Mouse (Mus musculus): ENCODE results near the gene Pitx1.

Gene Pitx1

GRCm38 (mm10) chr13:55836142-55836625 is at the start of gene Pitx1:
Gene Pitx1, minus strand, starts transcription at chr13:55836192.
- no peak for DNase-seq

GRCm38 (mm10) chr13:55881431-55882202 is 45.6 kb upstream of the Pitx1 start:
- DNase-seq: no peak

GRCm38 (mm10) chr13:55878353-55878752 is 42.4 kb upstream of the Pitx1 start:
- DNase-seq: no peak

GRCm38 (mm10) chr13:55871410-55871809 is 35.4 kb upstream of the Pitx1 start:
- DNase-seq: no peak

- no peak for DNase-seq
Measured at GRCm38 (mm10) chr13:55870001-55870400, 34.0 kb upstream of the Pitx1 start.

- DNase-seq: no peak
Measured at GRCm38 (mm10) chr13:55867540-55868103, 31.6 kb upstream of the Pitx1 start.

- DNase-seq: no peak
Measured at GRCm38 (mm10) chr13:55860483-55860882, 24.5 kb upstream of the Pitx1 start.

- DNase-seq: no peak
Measured at GRCm38 (mm10) chr13:55858463-55858862, 22.5 kb upstream of the Pitx1 start.

- DNase-seq: no peak
Measured at GRCm38 (mm10) chr13:55855793-55856192, 19.8 kb upstream of the Pitx1 start.

- DNase-seq: no peak
Measured at GRCm38 (mm10) chr13:55852205-55852604, 16.2 kb upstream of the Pitx1 start.

GRCm38 (mm10) chr13:55850726-55851125 is 14.7 kb upstream of the Pitx1 start:
- no peak for DNase-seq

- no peak for DNase-seq
Measured at GRCm38 (mm10) chr13:55848604-55849190, 12.7 kb upstream of the Pitx1 start.

- no peak for DNase-seq
Measured at GRCm38 (mm10) chr13:55847805-55848204, 11.8 kb upstream of the Pitx1 start.

- DNase-seq: no peak
Measured at GRCm38 (mm10) chr13:55843700-55844099, 7.7 kb upstream of the Pitx1 start.

- no peak for DNase-seq
Measured at GRCm38 (mm10) chr13:55840223-55840622, 4.2 kb upstream of the Pitx1 start.

- no peak for DNase-seq
Measured at GRCm38 (mm10) chr13:55836786-55837780, 1.1 kb upstream of the Pitx1 start.

GRCm38 (mm10) chr13:55835548-55836097 is 369 bp downstream of the Pitx1 start:
- DNase-seq: no peak

GRCm38 (mm10) chr13:55834667-55835066 is 1.3 kb downstream of the Pitx1 start:
- DNase-seq: no peak

- no peak for DNase-seq
Measured at GRCm38 (mm10) chr13:55833921-55834320, 2.1 kb downstream of the Pitx1 start.

- no peak for DNase-seq
Measured at GRCm38 (mm10) chr13:55832602-55833001, 3.4 kb downstream of the Pitx1 start.

- no peak for DNase-seq
Measured at GRCm38 (mm10) chr13:55831722-55832160, 4.3 kb downstream of the Pitx1 start.
